Mouse (Mus musculus) embryonic facial prominence, embryonic 11.5 days (tissue): ENCODE data around the gene Reln. TPM values are rescaled to one million over a fixed set of nuclear protein-coding genes. Genes with fewer than 3 reads are reported as not detected.

ENCODE experiments used
- ATAC-seq: fragments of 200-750 bp; cut with Nextera tagmentation; replicated peaks from 2 replicates; pipeline ENCODE4 v1.8.0; 2017; ENCODE audit warnings: low read depth; ENCODE audit not compliant: insufficient number of reproducible peaks, low FRiP score, low TSS enrichment
- DNase-seq: peaks from one replicate; pipeline ENCODE4 v3.0.0-alpha.2; 2015; ENCODE audit warnings: low spot score
- H3K27ac ChIP-seq: fragments of 300-500 bp; sonication (generic); replicated peaks from 2 replicates; pipeline ENCODE4 v1.5.1; 2014; ENCODE audit warnings: mild to moderate bottlenecking, low read depth, low read length, control low read depth
- H3K27me3 ChIP-seq: fragments of 300-500 bp; sonication (generic); 2 replicates; pipeline ENCODE4 v1.6.1; 2014; ENCODE audit warnings: mild to moderate bottlenecking, low read length, moderate library complexity, mixed read lengths; ENCODE audit not compliant: control insufficient read depth, insufficient read depth
- H3K36me3 ChIP-seq: fragments of 300-500 bp; sonication (generic); replicated peaks from 2 replicates; pipeline ENCODE4 v1.6.1; 2014; ENCODE audit warnings: low read depth, mild to moderate bottlenecking, low read length, moderate library complexity, mixed read lengths; ENCODE audit not compliant: control insufficient read depth, insufficient read depth
- H3K4me1 ChIP-seq: fragments of 300-500 bp; sonication (generic); 2 replicates; pipeline ENCODE4 v1.6.1; 2014; ENCODE audit warnings: low read length, mixed read lengths; ENCODE audit not compliant: control insufficient read depth, insufficient read depth
- H3K4me2 ChIP-seq: fragments of 300-500 bp; sonication (generic); 2 replicates; pipeline ENCODE4 v1.6.1; 2014; ENCODE audit warnings: low read depth, mild to moderate bottlenecking, control low read depth, low read length, moderate library complexity
- H3K4me3 ChIP-seq: fragments of 300-500 bp; sonication (generic); 2 replicates; pipeline ENCODE4 v1.5.1; 2014; ENCODE audit warnings: low read depth, low read length, control low read depth
- H3K9ac ChIP-seq: fragments of 300-500 bp; sonication (generic); replicated peaks from 2 replicates; pipeline ENCODE4 v1.6.1; 2014; ENCODE audit warnings: mild to moderate bottlenecking, control low read depth, low read length
- H3K9me3 ChIP-seq: fragments of 300-500 bp; sonication (generic); replicated peaks from 2 replicates; pipeline ENCODE4 v1.6.1; 2016; ENCODE audit warnings: mild to moderate bottlenecking, low read length, inconsistent platforms, mixed read lengths; ENCODE audit not compliant: control insufficient read depth
- WGBS: fragments of 180-500 bp; shearing (Covaris S2); extraction: QIAGEN DNeasy Blood & Tissue Kit; methylation state at CpG from one replicate; pipeline ENCODE4 v1.1.7; 2014; 5-methylcytosine and 5-hydroxymethylcytosine counted together
- polyA plus RNA-seq: library from polyadenylated mRNA; unstranded; fragments of >200 nt; fragmentation: Nextera tagmentation; extraction: Ambion mirVana; gene quantifications from 2 replicates; pipeline ENCODE4 v1.2.1, GENCODE M21; 2014

Gene Reln
- polyA plus RNA-seq, 1 experiment from 2014 or later: 3.0 TPM

DNA sequence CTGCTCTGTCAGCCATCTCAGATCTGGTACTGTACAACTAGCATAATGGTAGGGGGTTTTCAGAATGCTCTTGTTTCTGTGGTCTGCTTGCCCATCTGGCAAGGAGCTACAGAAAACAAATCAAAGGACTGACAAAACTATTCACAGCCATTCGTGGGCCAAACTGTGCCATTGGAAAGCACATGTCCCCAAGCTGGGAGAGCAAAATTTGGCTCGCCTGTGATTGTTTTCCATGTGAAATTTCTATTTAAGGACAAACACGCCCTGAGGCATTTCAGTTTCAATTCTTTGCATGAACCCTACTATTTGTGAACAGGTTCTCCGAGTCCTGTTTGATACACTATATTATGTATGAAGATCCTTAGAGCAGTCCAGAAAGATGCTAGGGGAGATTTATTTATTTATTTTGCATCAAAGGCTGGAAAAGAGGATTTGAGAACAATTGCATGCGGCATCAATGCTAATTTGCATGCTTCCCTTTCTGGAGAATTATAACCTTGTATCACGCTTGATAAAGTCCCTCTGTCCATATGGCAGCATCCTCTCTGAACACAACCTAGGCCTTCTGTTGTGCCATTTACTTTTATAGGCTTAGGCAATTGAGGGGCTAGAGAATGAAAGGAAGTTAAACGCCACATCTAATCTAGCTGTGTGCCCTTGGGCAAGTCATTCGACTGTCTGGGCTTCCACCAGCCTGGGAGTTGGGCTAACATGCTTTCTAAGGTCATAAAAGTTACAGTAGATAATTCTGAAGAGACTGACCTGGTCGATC, 396.7 kb downstream of the Reln start:
- no peak overlapping the region for H3K27ac ChIP-seq
- H3K4me3 ChIP-seq: no peak overlapping the region
- H3K4me1 ChIP-seq: no peaks in the 10 kb centered on the region
- no peak overlapping the region for H3K4me2 ChIP-seq
- 74% methylated on average over 9 of the region's 9 CpGs for WGBS
- H3K9ac ChIP-seq: no peak overlapping the region
- H3K9me3 ChIP-seq: no peaks in the 10 kb centered on the region
- ATAC-seq (no peak), DNase-seq (no peak)
- H3K27me3 ChIP-seq: no peaks in the 10 kb centered on the region
- no peaks in the 10 kb centered on the region for H3K36me3 ChIP-seq

DNA sequence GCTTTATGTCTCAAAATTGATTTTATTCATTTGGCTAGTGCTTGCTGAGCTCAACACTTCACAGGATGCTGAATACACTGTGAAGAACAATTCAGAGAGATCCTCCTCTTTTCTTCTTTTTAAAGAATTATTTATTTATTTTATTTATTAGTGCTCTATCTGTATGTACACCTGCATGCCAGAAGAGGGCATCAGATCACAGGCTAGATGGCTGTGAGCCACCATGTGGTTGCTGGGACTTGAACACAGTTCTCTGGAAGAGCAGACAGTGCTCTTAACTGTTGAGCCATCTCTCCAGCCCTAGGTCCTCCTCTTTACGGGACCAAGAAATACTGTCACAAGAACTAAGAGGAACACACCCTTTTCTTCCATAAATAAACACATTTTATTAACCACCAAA, 399.9 kb downstream of the Reln start:
- no peaks in the 10 kb centered on the region for H3K27me3 ChIP-seq
- H3K4me2 ChIP-seq: no peak overlapping the region
- DNase-seq: no peak
- no peak overlapping the region for H3K4me3 ChIP-seq
- no peaks in the 10 kb centered on the region for H3K4me1 ChIP-seq
- H3K9ac ChIP-seq: no peak overlapping the region
- WGBS: 100% methylated on average over 1 of the region's 1 CpGs
- H3K9me3 ChIP-seq: no peaks in the 10 kb centered on the region
- no peak overlapping the region for H3K27ac ChIP-seq
- ATAC-seq: no peak
- no peaks in the 10 kb centered on the region for H3K36me3 ChIP-seq

DNA sequence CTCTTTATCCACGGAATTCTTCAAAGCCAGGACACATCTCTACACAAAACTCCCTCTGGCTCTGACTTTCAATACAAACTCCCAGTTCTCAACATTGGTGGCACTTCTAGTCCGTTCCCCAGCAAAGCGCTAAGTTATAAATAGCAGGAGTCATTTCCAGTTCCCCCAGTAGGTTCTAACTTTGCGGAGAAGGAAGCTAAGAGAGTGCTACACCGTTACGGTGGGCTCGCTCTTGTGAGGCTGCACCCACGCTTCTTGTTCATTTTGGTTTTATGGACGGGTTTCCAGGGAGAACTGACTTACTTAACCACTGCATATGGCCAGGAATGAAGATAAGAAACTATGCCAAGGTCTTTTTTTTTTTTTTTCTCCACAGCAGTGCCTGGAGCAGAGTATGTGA, 405.1 kb downstream of the Reln start:
- no peak for DNase-seq
- no peaks in the 10 kb centered on the region for H3K36me3 ChIP-seq
- ATAC-seq: no peak
- H3K4me3 ChIP-seq: no peak overlapping the region
- H3K4me2 ChIP-seq: no peak overlapping the region
- H3K27ac ChIP-seq: no peak overlapping the region
- no peaks in the 10 kb centered on the region for H3K27me3 ChIP-seq
- 89% methylated on average over 9 of the region's 9 CpGs for WGBS
- no peaks in the 10 kb centered on the region for H3K4me1 ChIP-seq
- no peaks in the 10 kb centered on the region for H3K9me3 ChIP-seq
- no peak overlapping the region for H3K9ac ChIP-seq

DNA sequence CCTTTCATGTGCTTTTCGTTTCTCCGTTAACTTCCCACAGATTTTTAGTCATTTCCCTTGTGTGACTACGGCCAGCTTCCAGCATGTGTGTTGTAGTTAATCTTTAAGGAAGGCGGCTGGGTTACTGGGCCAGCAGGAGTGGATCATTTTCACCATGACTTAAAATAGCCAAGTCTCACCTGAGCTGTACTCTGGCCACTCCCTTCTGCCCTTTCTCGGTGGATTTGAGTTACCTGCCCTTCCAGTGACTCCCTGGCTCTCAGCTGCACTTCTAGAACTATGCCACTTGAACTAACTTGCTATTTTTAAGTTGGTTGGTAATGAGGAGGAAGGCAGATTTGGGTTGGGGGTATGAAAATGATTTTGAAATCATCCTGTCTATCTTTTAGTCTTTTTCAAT, 406.4 kb downstream of the Reln start:
- Histone ChIP-seq H3K4me3 (no peak overlapping the region), H3K36me3 (no peaks in the 10 kb centered on the region), H3K4me1 (no peaks in the 10 kb centered on the region), H3K9ac (no peak overlapping the region), H3K27me3 (no peaks in the 10 kb centered on the region), H3K9me3 (no peaks in the 10 kb centered on the region), H3K27ac (no peak overlapping the region), H3K4me2 (no peak overlapping the region)
- ATAC-seq: no peak
- WGBS: 81% methylated on average over 5 of the region's 5 CpGs
- DNase-seq: no peak

DNA sequence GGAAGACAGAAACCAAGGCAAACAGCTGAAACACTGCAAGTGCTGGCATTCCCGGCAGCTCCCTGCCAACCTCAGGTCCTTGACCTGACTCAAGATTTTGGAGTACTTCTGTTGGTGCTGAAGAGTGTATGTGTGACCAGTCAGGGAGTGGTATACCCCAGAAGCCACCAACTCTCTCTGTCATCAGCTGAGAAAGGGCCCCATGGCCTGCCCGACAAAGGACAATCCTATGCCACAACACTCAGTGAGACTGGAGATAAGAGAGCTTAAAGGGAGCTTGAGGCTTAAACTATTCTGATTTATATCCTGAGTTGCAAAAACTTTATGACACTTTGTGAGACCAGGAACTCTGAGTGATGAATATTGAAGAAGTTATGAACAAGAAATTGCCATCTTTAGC, 407.9 kb downstream of the Reln start:
- Histone ChIP-seq H3K27me3 (no peaks in the 10 kb centered on the region), H3K4me2 (no peak overlapping the region), H3K9me3 (no peaks in the 10 kb centered on the region), H3K4me1 (no peaks in the 10 kb centered on the region), H3K4me3 (no peak overlapping the region), H3K9ac (no peak overlapping the region), H3K27ac (no peak overlapping the region), H3K36me3 (no peaks in the 10 kb centered on the region)
- DNase-seq (no peak), ATAC-seq (no peak)
- 89% methylated on average over 2 of the region's 2 CpGs for whole genome bisulfite sequencing

DNA sequence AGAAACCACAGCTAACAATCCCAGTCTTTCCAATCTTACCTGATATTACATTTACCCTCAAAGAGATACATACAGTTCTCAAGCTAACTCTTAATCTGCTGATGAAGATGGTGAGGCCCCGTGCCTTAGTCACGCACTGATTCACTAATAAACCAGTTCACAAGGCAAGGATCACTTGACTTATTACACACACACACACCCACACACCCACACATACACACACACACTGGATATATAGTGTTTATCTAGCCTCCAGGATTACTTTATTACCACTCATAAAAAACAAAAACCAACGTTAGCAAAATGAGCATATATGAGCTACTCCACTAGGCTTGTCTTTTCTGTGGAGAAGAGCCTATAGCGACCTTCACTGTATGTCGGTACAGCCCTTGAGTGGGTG, 408.4 kb downstream of the Reln start:
- Histone ChIP-seq H3K27me3 (no peaks in the 10 kb centered on the region), H3K27ac (no peak overlapping the region), H3K4me3 (no peak overlapping the region), H3K9me3 (no peaks in the 10 kb centered on the region), H3K36me3 (no peaks in the 10 kb centered on the region), H3K4me1 (no peaks in the 10 kb centered on the region), H3K9ac (no peak overlapping the region), H3K4me2 (no peak overlapping the region)
- ATAC-seq (no peak), DNase-seq (no peak)
- 91% methylated on average over 5 of the region's 5 CpGs for WGBS

DNA sequence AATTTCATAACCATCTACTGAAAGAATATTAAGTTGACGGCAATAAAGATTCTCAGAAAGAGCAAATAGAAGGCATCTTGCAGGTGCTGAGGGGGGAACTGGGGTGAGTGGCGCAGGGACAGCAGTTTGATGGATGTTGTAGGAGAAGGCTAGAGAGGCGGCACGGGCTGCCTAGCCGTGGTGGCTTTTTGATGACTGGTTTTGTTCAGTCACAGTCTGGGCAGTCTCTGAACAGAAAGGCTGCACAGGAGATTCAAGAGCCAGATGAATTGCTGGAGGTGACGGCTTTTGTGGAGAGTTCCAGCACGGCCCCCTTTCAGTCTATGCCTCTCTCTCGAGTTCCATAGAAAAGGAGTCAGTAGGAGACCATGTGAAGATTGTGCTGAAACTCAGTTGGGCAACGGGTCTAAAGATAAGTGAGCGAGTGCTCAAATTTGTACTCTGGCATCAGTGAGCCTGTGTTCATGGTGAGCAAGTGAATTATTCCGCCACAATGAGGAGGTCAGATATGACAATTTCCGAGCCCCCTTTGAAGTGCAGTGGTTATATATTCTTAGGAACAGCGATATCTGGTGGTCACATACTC, 409.6 kb downstream of the Reln start:
- Histone ChIP-seq H3K4me2 (no peak overlapping the region), H3K9me3 (no peaks in the 10 kb centered on the region), H3K36me3 (no peaks in the 10 kb centered on the region), H3K4me1 (no peaks in the 10 kb centered on the region), H3K27me3 (no peaks in the 10 kb centered on the region), H3K27ac (no peak overlapping the region), H3K9ac (no peak overlapping the region), H3K4me3 (no peak overlapping the region)
- WGBS: 79% methylated on average over 13 of the region's 13 CpGs
- DNase-seq (no peak), ATAC-seq (no peak)

DNA sequence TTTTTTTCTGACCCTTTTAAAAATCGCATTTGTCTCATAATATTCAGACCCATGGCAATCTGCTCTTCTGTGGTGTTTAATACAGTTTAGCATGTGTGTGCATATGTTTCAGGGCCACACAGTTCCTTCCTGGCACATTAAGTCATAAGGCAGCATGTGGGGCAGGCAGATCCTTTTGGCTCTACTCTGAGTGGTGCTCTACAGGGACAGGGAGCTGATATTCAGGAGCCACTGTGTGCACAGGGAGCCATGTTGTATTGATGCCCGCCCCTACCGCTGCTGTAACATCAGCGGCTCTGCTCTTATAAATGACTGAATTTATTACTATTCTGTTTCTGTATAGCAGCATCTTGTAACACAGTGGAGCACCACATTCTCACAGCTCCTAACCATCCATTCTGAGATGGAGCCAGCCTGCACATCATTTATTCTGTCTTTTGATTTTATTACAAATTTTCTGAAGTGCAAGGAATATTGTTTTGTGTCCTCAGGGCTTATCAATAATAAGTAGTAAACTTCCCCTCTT, 410.3 kb downstream of the Reln start:
- 93% methylated on average over 4 of the region's 4 CpGs for WGBS
- ATAC-seq (no peak), DNase-seq (no peak)
- no peak overlapping the region for H3K4me3 ChIP-seq
- no peaks in the 10 kb centered on the region for H3K4me1 ChIP-seq
- no peaks in the 10 kb centered on the region for H3K36me3 ChIP-seq
- no peak overlapping the region for H3K4me2 ChIP-seq
- no peak overlapping the region for H3K9ac ChIP-seq
- no peak overlapping the region for H3K27ac ChIP-seq
- no peaks in the 10 kb centered on the region for H3K9me3 ChIP-seq
- H3K27me3 ChIP-seq: no peaks in the 10 kb centered on the region
